Mouse (Mus musculus) liver, adult (tissue): ENCODE results near the gene Edil3.

ENCODE experiments used
- GATA4 ChIP-seq: IDR thresholded peaks from 2 replicates; pipeline ENCODE4 v1.6.1; 2014; ENCODE audit warnings: mild to moderate bottlenecking, low read length; ENCODE audit not compliant: insufficient replicate concordance

Edil3 gene

GRCm38 (mm10) chr13:89334494-89334893 is 513.2 kb downstream of the Edil3 start:
- TF ChIP-seq GATA4: no peak

- TF ChIP-seq GATA4: no peak
Measured at GRCm38 (mm10) chr13:89335908-89336579, 514.8 kb downstream of the Edil3 start.

GRCm38 (mm10) chr13:89339055-89339454 is 517.8 kb downstream of the Edil3 start:
- TF ChIP-seq GATA4: no peak

- no peak for TF ChIP-seq GATA4
Measured at GRCm38 (mm10) chr13:89339776-89340175, 518.5 kb downstream of the Edil3 start.

- no peak for TF ChIP-seq GATA4
Measured at GRCm38 (mm10) chr13:89355234-89355633, 534.0 kb downstream of the Edil3 start.

GRCm38 (mm10) chr13:89358407-89358806 is 537.1 kb downstream of the Edil3 start:
- no peak for TF ChIP-seq GATA4

GRCm38 (mm10) chr13:89362274-89362673 is 541.0 kb downstream of the Edil3 start:
- no peak for TF ChIP-seq GATA4

- TF ChIP-seq GATA4: no peak
Measured at GRCm38 (mm10) chr13:89371253-89371652, 550.0 kb downstream of the Edil3 start.

GRCm38 (mm10) chr13:89371656-89372240 is 550.5 kb downstream of the Edil3 start:
- no peak for TF ChIP-seq GATA4
